Mouse (Mus musculus): ENCODE results near the gene Neurog1. TPM values are rescaled to one million over a fixed set of nuclear protein-coding genes. Genes with fewer than 3 reads are reported as not detected.
A peak's percentile ranks its signal among the peaks of the same experiment; 100 is the strongest.

Neurog1 gene
- polyA plus RNA-seq, 1 experiment from 2014 or later: not detected

- H3K9me3 ChIP-seq (ENCODE audit: control insufficient read depth, low read length): no peaks in the 10 kb centered on the region
- ATAC-seq (ENCODE audit: low read depth): peak; percentile 58
- no peak overlapping the region for H3K4me3 ChIP-seq (ENCODE audit: low read length)
- H3K9ac ChIP-seq (ENCODE audit: low read length): no peak overlapping the region
- peaks cover 23% of the 10 kb centered on the region for H3K4me1 ChIP-seq (replicated peaks; ENCODE audit: control insufficient read depth, insufficient read depth, low read length)
- H3K4me2 ChIP-seq (ENCODE audit: low read depth, low read length): no peak overlapping the region
- H3K36me3 ChIP-seq (ENCODE audit: control insufficient read depth, insufficient read depth, low read length): no peaks in the 10 kb centered on the region
- H3K27me3 ChIP-seq (ENCODE audit: control insufficient read depth, insufficient read depth, low read depth, low read length): peaks cover 37% of the 10 kb centered on the region
- 14% methylated on average over 10 of the region's 10 CpGs for WGBS
- H3K27ac ChIP-seq (ENCODE audit: low read length): no peak overlapping the region
Measured at GRCm38 (mm10) chr13:56226175-56226954, 25.6 kb downstream of the Neurog1 start.

DNA sequence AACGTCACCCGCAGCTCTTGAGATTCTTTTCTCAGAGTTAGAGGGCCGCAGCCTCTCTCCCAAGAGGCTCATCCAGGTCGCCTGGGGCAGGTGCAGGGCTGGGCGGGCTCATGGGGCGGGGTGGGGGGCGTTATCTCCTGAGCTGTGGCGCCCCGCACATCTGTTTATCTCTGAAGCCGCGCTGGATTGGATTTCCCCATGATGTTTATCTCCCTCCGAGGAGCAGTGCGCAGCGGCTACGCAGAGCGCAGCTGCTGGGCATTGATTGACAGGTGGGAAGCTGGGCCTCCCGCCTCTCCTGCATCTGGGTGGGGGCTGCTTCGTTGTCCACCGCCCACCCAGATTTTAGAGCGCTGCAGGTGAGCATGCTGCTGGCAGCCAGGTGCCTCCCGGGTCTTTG, 28.3 kb downstream of the Neurog1 start:
- Histone ChIP-seq H3K4me2 (ENCODE audit: low read depth, low read length) (no peak overlapping the region), H3K36me3 (ENCODE audit: control insufficient read depth, insufficient read depth, low read length) (no peaks in the 10 kb centered on the region), H3K9ac (ENCODE audit: low read length) (no peak overlapping the region), H3K27ac (ENCODE audit: low read length) (no peak overlapping the region), H3K27me3 (ENCODE audit: control insufficient read depth, insufficient read depth, low read depth, low read length) (peaks cover 38% of the 10 kb centered on the region), H3K4me1 (replicated peaks; ENCODE audit: control insufficient read depth, insufficient read depth, low read length) (peaks cover 27% of the 10 kb centered on the region), H3K4me3 (ENCODE audit: low read length) (no peak overlapping the region), H3K9me3 (ENCODE audit: control insufficient read depth, low read length) (no peaks in the 10 kb centered on the region)
- ATAC-seq (ENCODE audit: low read depth): no peak
- 12% methylated on average over 21 of the region's 21 CpGs for WGBS

DNA sequence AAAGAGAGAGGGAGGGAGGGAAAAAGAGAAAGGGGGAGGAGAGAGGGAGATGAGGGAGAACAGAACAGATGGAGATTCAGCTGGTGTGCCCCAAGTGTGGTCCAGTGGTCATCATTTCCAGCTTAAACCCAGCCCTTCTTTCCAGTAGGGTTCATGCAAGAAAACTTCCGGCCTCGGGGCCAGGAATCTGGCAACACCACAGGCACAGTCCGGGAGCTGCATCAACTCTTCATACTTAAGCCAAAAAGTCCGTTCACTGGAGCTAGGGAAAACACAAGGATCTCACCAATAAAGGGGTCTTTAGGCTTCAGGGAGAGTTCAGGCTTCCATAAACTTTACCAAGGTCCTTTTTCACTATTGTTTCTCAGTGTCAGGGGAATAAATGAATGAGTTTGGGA, 29.1 kb downstream of the Neurog1 start:
- ATAC-seq (ENCODE audit: low read depth): no peak
- no peak overlapping the region for H3K4me2 ChIP-seq (ENCODE audit: low read depth, low read length)
- no peak overlapping the region for H3K4me3 ChIP-seq (ENCODE audit: low read length)
- no peak overlapping the region for H3K9ac ChIP-seq (ENCODE audit: low read length)
- peaks cover 36% of the 10 kb centered on the region for H3K27me3 ChIP-seq (ENCODE audit: control insufficient read depth, insufficient read depth, low read depth, low read length)
- peaks cover 27% of the 10 kb centered on the region for H3K4me1 ChIP-seq (replicated peaks; ENCODE audit: control insufficient read depth, insufficient read depth, low read length)
- no peaks in the 10 kb centered on the region for H3K36me3 ChIP-seq (ENCODE audit: control insufficient read depth, insufficient read depth, low read length)
- 9% methylated on average over 4 of the region's 4 CpGs for WGBS
- no peak overlapping the region for H3K27ac ChIP-seq (ENCODE audit: low read length)
- no peaks in the 10 kb centered on the region for H3K9me3 ChIP-seq (ENCODE audit: control insufficient read depth, low read length)

GRCm38 (mm10) chr13:56221995-56222848, 29.7 kb downstream of the Neurog1 start:
- 5% methylated on average over 50 of the region's 50 CpGs for WGBS
- no peaks in the 10 kb centered on the region for H3K36me3 ChIP-seq (ENCODE audit: control insufficient read depth, insufficient read depth, low read length)
- H3K27me3 ChIP-seq (ENCODE audit: control insufficient read depth, insufficient read depth, low read depth, low read length): peaks cover 36% of the 10 kb centered on the region
- H3K9ac ChIP-seq (ENCODE audit: low read length): no peak overlapping the region
- no peaks in the 10 kb centered on the region for H3K9me3 ChIP-seq (ENCODE audit: control insufficient read depth, low read length)
- H3K4me3 ChIP-seq (ENCODE audit: low read length): peak overlapping the region; percentile 45
- H3K27ac ChIP-seq (ENCODE audit: low read length): no peak overlapping the region
- ATAC-seq (ENCODE audit: low read depth): peak; percentile 37; the same call in 1 of the 2 replicates
- peak overlapping the region; percentile 78 for H3K4me2 ChIP-seq (ENCODE audit: low read depth, low read length)
- peaks cover 27% of the 10 kb centered on the region for H3K4me1 ChIP-seq (replicated peaks; ENCODE audit: control insufficient read depth, insufficient read depth, low read length)

GRCm38 (mm10) chr13:56221129-56221910, 30.6 kb downstream of the Neurog1 start:
- Histone ChIP-seq H3K4me3 (ENCODE audit: low read length) (peak overlapping the region; percentile 45), H3K9ac (ENCODE audit: low read length) (peak overlapping the region; percentile 48), H3K27ac (ENCODE audit: low read length) (no peak overlapping the region), H3K27me3 (ENCODE audit: control insufficient read depth, insufficient read depth, low read depth, low read length) (peaks cover 31% of the 10 kb centered on the region), H3K9me3 (ENCODE audit: control insufficient read depth, low read length) (no peaks in the 10 kb centered on the region), H3K4me1 (replicated peaks; ENCODE audit: control insufficient read depth, insufficient read depth, low read length) (peaks cover 24% of the 10 kb centered on the region), H3K36me3 (ENCODE audit: control insufficient read depth, insufficient read depth, low read length) (no peaks in the 10 kb centered on the region), H3K4me2 (ENCODE audit: low read depth, low read length) (peak overlapping the region; percentile 78)
- peak; percentile 63 for ATAC-seq (ENCODE audit: low read depth)
- under 1% methylated on average over 46 of the region's 46 CpGs for WGBS

DNA sequence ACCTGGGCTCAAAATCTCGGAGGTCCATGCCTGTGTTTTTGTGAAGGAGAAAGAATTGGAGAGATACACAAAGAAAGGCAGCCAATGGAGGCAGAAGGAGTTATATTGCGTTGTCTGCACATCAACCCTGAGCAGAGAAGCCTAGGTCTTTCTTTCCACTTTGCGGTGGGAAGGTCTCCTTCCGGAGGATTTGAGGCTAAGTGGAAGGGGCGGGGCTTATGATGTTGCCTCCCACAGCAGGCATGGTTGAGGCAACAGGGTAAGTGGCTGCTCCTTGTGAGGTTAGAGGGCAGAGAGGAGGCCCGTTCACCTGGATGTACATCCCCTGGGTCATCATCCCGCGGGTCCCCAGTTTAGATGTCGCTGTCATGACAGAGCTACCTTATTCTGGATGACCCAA, 32.7 kb downstream of the Neurog1 start:
- H3K9ac ChIP-seq (ENCODE audit: low read length): no peak overlapping the region
- ATAC-seq (ENCODE audit: low read depth): no peak
- H3K27ac ChIP-seq (ENCODE audit: low read length): no peak overlapping the region
- H3K4me3 ChIP-seq (ENCODE audit: low read length): no peak overlapping the region
- no peak overlapping the region for H3K4me2 ChIP-seq (ENCODE audit: low read depth, low read length)
- H3K9me3 ChIP-seq (ENCODE audit: control insufficient read depth, low read length): no peaks in the 10 kb centered on the region
- peaks cover 28% of the 10 kb centered on the region for H3K27me3 ChIP-seq (ENCODE audit: control insufficient read depth, insufficient read depth, low read depth, low read length)
- no peaks in the 10 kb centered on the region for H3K36me3 ChIP-seq (ENCODE audit: control insufficient read depth, insufficient read depth, low read length)
- WGBS: 58% methylated on average over 9 of the region's 9 CpGs
- H3K4me1 ChIP-seq (replicated peaks; ENCODE audit: control insufficient read depth, insufficient read depth, low read length): peaks cover 14% of the 10 kb centered on the region

DNA sequence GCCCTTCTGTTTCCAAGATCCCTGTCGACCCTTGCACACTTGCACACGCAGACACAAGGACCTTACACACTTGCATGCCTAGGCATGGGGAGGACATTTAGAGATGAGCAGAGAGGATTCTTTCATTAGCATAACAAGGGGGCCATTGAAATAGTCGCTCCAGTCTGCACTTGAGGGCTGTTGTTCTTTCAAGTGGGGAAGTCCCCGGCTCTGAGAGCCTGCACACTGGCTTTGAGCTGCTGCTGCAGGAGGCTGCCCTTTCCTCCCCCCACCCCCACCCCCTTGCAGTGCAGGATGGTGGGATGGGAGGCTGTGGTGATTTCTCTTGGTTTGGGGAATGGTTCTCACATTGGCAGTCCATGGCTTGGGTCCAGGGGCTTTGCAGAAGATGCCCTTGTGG, 35.9 kb downstream of the Neurog1 start:
- no peak overlapping the region for H3K27ac ChIP-seq (ENCODE audit: low read length)
- ATAC-seq (ENCODE audit: low read depth): peak; percentile 38; the same call in 1 of the 2 replicates
- 17% methylated on average over 4 of the region's 4 CpGs for WGBS
- H3K4me3 ChIP-seq (ENCODE audit: low read length): no peak overlapping the region
- H3K9ac ChIP-seq (ENCODE audit: low read length): no peak overlapping the region
- no peaks in the 10 kb centered on the region; the same call in 1 of the 2 replicates for H3K9me3 ChIP-seq (ENCODE audit: control insufficient read depth, low read length)
- H3K4me1 ChIP-seq (replicated peaks; ENCODE audit: control insufficient read depth, insufficient read depth, low read length): peaks cover 3% of the 10 kb centered on the region
- H3K36me3 ChIP-seq (ENCODE audit: control insufficient read depth, insufficient read depth, low read length): no peaks in the 10 kb centered on the region
- peaks cover 3% of the 10 kb centered on the region for H3K27me3 ChIP-seq (ENCODE audit: control insufficient read depth, insufficient read depth, low read depth, low read length)
- no peak overlapping the region for H3K4me2 ChIP-seq (ENCODE audit: low read depth, low read length)

DNA sequence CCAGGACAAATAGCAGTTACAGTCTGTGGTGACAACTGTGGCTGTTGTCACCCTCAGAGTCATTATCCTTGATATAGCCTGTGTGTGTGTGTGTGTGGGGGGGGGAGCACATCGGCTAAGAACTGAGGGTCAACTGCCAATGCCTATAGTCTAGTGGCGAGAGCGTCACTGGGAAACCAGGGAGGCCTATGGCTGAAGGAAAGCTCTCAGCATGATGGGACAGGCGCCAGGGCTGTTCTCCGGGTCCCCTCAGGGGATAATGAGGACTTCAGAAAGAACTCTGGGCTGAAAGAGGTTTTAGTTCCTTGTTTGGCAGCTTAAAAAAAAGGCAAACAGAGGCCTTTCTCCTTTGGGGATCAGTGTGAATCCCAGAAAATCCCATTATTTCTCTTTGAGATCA, 37.3 kb downstream of the Neurog1 start:
- H3K4me3 ChIP-seq (ENCODE audit: low read length): no peak overlapping the region
- no peaks in the 10 kb centered on the region for H3K4me1 ChIP-seq (replicated peaks; ENCODE audit: control insufficient read depth, insufficient read depth, low read length)
- ATAC-seq (ENCODE audit: low read depth): no peak
- H3K9me3 ChIP-seq (ENCODE audit: control insufficient read depth, low read length): no peaks in the 10 kb centered on the region; the same call in 1 of the 2 replicates
- no peaks in the 10 kb centered on the region; the same call in 1 of the 2 replicates for H3K27me3 ChIP-seq (ENCODE audit: control insufficient read depth, insufficient read depth, low read depth, low read length)
- no peak overlapping the region for H3K27ac ChIP-seq (ENCODE audit: low read length)
- 46% methylated on average over 5 of the region's 5 CpGs for whole genome bisulfite sequencing
- H3K4me2 ChIP-seq (ENCODE audit: low read depth, low read length): no peak overlapping the region
- H3K9ac ChIP-seq (ENCODE audit: low read length): no peak overlapping the region
- H3K36me3 ChIP-seq (ENCODE audit: control insufficient read depth, insufficient read depth, low read length): no peaks in the 10 kb centered on the region
